Mouse (Mus musculus) neutrophil, adult 5-6 weeks (primary cell): ENCODE results near the gene Brd3. TPM values are rescaled to one million over a fixed set of nuclear protein-coding genes. Genes with fewer than 3 reads are reported as not detected.
"Not testable (repeated sequence)": the region's sequence is repeated elsewhere in the genome, so short reads cannot be mapped to it uniquely, and the experiment has no call there.

Source experiments
- ATAC-seq: fragments of 151-379, 151-347 bp; 2 replicates; pipeline ENCODE4 v1.8.0; 2017; ENCODE audit warnings: mild to moderate bottlenecking, moderate TSS enrichment; ENCODE audit not compliant: insufficient number of reproducible peaks, poor library complexity, low FRiP score, severe bottlenecking; ENCODE audit errors: extremely low read depth
- total RNA-seq: library from RNA; stranded (forward); fragments of 200-1000 nt; gene quantifications from 2 replicates; pipeline ENCODE4 v1.2.3, GENCODE M21; 2017

Brd3 gene
- total RNA-seq, 1 experiment from 2014 or later: 29.4 TPM

DNA sequence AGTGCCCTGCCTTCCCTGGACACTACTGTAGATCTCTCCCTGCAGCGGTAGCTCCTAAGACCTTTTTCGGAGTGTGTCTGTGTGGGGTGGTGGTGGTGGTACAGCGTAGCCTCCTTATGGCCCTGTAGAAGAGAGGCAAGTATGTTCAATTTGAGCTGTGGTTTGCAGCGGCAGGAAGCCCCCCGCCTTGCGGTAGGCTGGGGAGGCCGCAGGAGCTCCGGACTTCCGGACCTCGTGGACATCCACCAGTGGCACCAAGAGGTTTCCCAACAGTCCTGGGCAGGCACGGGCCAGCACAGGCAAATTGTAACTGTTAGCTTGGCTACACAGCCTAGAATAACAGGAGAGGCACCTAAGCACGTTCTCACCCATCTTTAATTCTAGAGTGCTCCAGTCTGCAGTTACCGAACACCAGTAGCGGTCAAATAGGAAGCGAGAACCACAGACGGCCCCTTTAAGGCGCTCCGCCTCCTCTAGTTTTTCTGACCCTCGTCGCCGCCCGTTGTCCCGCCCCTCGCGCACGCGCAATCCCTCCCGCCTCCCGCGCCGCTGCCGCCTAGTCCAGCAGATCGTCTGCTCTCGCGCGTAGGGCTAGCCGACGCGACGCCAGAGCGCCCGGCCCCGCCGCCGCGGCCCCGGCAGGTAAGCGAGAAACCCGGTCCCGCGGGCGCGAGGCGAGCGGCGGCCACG is 7.3 kb upstream of the Brd3 start, which contains the start of gene Wdr5:
TSS of gene Wdr5 (plus strand) at position 519 of the 690 bp plus-strand sequence.
- ATAC-seq: peak; percentile 81

DNA sequence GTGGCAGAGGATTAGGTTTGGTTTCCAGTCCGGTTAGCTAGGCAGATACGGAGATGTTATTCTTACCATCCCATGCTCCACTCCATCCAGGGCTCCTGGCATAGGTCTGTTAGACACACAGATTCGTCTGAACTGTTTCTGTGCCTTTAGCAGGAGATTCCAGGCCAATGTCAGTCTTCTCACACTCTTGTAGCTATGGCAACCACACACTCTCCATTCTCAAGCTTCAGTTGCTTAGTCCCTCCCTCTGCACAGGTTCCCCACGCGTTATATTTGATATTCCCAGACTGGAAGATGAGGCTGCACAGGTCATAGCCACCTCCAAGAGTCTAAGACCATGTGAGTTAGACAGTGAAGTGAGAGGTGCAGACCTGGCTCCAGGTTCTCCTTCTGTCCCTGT is 6.4 kb upstream of the Brd3 start:
- no peak for ATAC-seq

DNA sequence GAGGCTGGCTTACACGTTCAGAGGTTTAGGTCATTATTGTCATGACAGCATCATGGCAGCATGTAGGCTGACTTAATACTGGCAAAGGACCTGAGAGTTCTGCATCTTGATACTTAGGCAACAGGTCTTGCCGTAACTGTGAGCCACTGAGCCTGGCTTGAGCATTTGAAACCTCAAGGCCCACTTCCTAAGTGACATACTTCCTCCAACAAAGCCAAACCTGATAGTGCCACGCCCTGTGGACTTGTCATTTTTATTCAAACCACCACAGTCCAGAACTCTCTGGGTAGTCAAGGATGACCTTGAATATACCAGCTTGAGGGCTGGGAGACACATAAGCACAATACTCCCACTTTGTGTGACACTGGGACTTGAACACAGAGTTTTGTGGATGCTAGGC is 5.4 kb upstream of the Brd3 start:
- ATAC-seq: peak; percentile 21

DNA sequence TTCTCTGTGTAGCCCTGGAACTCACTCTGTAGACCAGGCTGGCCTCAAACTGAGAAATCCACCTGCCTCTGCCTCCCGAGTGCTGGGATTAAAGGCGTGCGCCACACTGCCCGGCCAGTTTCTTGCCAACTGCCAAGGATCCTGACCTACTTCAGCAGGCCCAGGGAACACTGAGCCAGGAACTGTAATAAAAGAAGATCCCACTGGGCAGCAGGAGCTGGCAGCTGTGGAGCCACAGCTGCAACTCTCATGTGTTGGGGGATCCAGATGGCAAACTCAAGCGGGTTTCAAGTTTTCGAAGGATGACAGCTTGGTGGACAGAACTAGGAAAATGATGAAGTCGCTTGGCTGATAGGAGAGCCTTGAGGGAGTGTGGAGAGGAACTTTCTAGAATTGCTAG is 3.2 kb upstream of the Brd3 start:
- ATAC-seq: no peak

DNA sequence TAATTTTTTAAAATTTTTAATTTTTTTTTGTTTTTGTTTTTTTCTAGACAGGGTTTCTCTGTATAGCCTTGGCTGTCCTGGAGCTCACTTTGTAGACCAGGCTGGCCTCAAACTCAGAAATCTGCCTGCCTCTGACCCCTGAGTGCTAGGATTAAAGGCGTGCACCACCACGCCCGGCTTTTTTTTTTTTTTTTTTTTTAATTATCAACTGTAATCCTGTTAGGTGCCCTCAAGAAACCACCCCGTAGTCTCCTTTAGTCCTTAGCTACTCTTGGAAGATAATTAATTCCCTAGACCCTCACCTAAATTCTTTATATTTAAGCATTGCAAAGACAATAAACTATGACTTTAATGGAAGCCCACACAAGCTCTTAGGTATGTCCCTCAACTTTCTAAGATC is 804 bp downstream of the Brd3 start:
- not testable (repeated sequence) for ATAC-seq

DNA sequence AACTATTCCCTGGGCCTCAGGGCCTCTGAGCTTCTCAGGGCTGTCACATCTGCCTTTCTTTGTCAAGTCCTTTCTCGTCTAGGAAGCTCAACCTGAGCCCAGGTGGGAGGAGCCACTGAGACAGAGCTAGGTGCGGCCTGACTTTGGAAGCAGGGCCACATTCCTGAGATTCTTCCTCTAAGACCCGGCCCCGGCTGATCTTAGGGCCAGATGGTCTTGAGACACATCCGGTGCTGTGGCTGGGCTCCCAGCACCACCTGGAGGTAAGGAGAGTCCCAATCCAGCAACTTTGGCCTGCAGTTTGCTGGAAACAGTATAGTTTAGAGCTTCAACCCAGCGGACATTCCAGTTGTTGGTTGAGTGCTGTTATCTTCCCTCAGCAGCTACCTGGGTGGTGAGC is 1.9 kb downstream of the Brd3 start:
- ATAC-seq: no peak

DNA sequence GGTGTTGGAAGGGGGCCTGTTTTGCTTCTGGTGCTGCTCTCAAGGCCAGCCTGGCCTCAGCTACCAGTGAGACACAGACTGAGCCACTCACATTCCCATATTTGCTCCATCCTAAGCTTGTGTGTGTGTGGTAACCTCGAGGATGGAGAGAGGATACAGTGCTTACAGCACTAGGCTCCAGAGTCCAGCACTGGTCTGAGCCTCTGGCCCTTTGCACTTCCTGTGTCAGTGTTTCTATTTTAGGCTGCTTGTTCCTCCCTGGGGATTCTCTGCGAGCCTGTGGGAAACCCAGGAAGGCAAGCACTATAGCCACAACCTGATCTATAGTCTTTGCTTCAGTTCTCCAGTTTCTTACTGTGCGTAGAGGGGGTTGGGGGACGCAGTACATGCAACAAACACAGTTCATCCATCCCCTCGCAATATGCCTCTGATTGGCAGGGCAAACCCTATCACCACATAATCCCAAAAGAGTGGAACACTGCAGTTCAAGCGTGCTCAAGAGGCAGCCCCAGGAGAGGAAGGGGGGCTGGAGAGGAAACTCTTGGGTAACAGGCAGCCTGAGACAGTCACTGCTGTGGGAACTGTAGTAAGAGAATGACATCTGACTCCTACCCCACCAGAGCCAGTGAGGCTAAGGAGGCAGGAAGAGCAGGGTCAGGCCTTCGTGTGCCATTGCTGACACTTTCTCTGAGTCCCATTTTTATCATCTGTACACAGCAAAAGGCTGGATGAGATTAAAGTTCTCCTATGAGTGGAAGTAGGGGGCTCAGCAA is 3.2 kb downstream of the Brd3 start:
- ATAC-seq: no peak

DNA sequence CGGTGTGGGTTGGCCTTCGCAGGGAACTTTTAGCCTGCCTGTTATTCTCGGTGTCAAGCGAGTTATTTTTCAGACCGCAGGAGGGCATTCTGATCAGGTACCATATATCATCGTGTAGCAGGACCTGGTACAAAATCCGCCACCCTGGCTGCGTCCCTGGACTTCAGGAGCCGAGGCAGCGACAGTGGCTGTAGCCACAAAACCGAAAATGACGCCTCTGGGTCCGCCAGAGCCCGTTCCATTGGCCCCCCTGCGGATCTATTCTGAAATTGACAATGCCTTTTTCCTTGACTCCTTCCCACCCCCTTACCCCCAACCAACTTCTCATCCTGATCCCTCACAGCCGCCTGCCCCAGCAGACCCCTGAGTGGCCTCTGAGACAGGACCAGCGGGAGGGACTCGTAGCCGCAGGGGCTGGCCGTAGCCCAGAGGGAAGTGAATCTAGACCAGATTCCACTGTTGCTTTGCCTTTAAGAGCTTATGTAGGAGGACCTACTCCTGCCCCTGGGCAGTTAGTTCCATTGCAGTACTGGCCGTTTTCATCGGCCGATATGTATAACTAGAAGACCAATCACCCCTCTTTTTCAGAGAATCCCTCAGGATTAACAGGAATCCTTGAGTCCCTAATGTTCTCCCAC is 11.0 kb downstream of the Brd3 start:
- no peak for ATAC-seq

DNA sequence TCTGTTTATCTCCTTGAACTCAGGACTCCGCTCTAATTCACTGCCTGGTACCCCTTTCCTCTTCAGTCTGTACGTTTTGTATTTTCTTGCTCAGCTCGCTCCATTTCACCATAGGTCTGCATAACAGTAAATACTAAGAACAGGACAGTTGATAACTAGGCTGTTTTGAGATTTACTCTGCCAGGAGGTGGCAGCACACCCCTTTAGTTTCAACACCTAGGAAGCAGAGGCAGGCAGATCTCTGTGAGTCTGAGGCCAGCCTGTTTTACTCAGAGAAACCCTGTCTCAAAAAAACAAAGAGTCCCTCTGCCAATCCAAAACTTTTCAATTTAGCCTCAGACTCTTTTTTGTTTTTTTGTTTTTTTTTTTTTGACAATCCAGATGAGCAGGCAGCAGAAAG is 13.5 kb downstream of the Brd3 start:
- peak; percentile 72; the same call in 1 of the 2 replicates for ATAC-seq

DNA sequence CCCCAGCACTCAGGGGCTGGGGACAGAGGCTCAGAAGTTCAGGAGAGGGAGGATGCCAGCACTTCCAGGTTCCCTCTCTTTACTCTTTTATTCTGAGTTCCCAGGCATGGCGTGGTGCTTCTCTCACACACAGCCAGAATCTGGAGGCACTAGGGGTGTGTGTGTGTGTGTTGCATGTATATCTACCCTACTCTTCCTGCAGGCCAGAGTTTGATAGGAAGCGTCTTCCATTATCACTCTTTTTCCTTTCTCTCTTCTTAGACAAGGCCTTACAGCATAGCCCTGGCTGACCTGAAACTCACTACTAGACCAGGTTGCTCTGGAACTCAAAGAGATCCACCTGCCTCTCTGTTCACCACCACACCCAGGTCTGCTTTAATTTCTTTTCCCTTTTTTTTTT is 16.5 kb downstream of the Brd3 start:
- no peak for ATAC-seq

DNA sequence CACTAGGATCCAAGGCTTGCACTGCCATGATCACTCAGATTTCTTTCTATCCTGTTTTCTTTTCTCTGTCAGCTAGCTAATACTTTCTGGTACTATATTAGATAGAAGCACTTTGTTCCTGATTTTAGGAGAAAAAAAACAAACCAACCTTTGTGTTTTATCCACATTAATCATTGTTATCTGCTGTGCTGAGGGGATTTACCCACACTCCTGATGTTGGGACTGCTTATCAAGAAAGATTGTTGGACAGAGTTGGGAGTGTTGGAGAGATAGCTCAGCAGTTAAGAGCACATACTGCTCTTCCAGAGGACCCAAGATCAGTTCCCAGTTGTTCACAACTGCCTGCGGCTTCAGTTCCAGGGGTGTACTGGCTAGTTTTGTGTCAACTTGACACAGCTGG is 19.1 kb downstream of the Brd3 start:
- no peak for ATAC-seq

DNA sequence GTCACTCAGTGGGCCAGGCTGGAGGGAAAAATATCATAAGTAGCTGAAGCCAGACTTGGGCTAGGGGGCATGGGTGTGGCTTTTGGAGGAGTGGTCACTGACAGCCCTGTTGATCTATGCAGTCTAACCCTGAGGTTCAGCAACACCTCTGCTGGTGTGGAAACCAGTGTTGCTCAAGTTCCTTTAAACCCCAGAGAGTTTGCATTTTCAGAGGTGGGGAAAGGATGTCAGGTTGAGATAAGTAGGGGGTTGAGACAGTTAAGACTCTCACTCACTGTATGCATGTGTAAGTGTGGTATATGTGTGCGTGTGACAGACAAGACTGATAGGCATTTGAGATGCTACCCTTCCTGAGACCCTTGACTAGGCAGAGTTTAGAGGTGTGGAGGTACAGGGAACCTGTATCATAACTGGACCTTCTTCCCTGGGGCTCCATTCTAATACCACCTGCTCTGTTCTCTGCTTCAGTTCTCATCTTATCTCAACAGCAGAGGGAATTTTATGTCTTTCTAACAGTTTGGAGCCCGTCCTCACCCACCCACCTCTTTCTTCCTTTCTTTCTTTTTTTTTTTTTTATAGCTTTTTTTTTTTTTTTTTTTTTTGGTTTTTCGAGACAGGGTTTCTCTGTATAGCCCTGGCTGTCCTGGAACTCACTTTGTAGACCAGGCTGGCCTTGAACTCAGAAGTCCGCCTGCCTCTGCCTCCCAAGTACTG is 20.0 kb downstream of the Brd3 start:
- ATAC-seq: 0 out of 2 replicates have a peak, but pooled peaks have one; percentile 36

DNA sequence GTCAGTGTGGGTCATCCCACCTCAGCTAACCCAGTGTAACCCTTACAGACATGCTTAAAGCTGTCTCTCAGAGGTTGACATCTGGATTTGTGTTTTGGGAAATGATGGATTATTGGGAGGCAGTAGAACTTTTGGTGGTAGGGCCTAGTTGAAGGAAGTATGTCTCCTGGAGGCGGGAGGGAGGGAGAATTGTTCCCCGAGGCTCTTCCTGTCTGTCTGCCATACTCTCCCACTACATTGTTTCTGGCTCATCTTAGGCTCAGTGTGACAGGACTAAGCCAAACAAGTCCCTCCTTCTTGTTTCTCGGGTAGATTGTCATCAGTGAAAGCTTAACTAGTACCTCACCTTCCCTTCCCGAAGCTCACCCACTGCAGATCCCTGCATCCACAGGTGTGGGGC is 20.7 kb downstream of the Brd3 start:
- no peak for ATAC-seq

DNA sequence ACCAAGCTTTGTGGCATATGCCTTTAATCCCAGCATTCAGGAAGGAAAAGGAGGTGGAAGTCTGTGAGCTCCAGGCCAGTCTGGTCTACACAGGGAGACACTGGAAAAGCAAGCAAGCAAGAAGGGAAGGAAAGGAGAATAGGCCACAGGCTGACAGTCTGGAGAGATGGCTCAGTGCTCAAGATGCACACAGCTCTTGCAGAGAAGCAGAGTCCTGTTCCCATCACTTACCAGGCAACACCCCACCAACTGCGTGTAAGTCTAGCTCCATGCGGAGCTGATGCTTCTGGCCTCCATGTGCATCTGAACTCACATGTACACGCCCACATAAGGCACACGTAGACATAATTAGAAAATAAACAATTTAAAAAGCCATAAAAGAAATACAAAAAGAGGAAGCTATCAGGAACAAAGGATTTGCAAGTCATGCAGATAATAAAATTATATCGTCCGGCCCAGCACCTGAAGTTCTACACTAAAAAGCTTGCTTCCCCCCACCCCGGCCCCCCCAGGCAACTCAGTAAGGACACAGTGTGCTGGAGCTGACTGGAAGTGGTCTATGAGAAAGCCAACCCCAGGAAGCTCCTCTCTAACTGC is 25.1 kb downstream of the Brd3 start:
- ATAC-seq: no peak

DNA sequence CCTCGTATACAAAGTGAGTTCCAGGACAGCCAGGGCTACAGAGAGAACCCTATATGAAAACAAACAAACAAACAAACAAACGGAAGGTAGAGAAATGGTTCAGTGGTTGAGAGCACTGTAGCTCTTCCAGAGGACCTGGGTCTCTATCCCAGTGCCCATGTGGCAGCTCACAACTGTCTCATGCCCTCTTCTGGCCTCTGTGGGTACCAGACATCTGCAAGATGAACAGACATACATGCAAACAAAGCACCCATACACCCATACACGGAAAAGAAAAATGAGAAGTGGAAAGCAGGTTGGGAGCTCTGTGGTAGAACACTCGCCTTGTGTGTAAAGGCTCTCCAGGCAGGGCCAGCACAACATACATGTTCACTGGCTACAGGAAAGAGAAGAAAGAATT is 27.1 kb downstream of the Brd3 start:
- ATAC-seq: no peak

DNA sequence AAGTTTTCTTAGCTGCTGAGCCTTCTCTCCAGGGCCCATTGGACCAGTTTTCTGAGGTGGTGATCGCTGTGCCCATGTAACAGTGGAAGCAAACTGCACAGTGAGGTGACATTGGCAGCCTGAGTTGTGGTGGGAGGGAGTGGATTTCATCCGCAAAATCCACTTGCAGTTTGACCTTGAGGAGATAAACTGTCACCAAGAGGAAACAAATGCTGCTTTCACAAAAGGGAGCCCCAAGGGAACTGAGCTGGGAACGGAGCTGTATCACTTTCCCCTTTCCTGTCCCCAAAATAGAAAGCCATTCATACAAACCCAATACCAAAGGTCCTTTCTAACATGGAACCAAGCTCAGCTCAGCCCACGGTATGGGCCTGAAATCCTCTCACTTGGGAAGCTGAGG is 27.6 kb downstream of the Brd3 start:
- ATAC-seq: no peak

DNA sequence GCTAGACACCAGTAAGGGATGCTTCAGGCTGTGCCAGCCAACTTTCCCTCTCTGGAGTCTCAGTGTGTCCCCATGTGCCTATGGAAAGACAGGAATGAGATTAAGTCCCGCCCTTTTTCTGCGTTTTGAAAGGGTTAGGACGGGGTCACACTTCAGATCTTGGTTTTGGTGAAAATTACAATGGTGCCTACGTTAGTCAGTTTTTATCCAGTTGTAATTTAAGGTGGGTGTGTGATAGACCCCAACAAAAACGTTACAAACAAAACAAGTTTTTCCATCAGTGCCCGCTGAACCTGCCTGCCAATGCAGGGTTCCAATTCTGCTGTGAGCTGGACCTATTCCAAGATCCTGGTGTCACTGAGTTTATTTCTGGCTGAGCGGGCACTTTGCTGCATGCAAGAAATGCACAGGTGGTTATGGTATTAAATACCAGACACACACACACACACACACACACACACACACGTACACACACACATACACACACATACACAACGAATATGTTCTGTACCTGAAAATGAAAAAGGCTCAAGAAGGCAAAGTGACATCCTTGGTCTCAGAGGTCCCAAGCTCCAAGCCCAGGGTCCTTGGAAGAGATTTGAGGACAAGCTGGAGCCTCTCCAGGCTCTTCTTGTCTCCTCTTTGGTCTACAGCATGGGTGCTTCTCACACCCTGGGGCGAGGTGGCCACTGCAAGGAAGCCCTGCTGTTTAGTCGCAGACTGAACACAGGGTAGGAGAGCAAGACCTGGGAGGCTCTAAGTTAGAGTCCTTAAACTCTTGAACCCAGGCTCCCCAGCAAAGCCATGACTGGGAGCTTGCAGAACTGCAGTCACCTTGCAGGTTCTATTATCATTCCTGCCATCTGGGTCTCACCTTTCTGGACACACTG is 30.9 kb downstream of the Brd3 start:
- no peak for ATAC-seq
